Mouse (Mus musculus): ENCODE data around the gene Gm10271. TPM values are rescaled to one million over a fixed set of nuclear protein-coding genes. Genes with fewer than 3 reads are reported as not detected.

The Gm10271 gene
- polyA plus RNA-seq, 1 experiment from 2014 or later, result not detected

- H3K27ac ChIP-seq (replicated peaks; ENCODE audit: low read depth, low read length), result no peak overlapping the region
- H3K9me3 ChIP-seq (replicated peaks; ENCODE audit: control insufficient read depth, low read length), result no peaks in the 10 kb centered on the region
- 74% methylated on average over 3 of the region's 3 CpGs for WGBS
- H3K4me1 ChIP-seq (ENCODE audit: control insufficient read depth, insufficient read depth, low read length), result no peaks in the 10 kb centered on the region
- H3K9ac ChIP-seq (replicated peaks; ENCODE audit: low read length), result no peak overlapping the region
- DNase-seq (ENCODE audit: low spot score) (no peak), ATAC-seq (replicated peaks; ENCODE audit: insufficient number of reproducible peaks, low FRiP score, low TSS enrichment, low read depth) (no peak)
- no peak overlapping the region for H3K4me2 ChIP-seq (ENCODE audit: low read depth, low read length)
- no peaks in the 10 kb centered on the region; the same call in none of the 2 replicates for H3K36me3 ChIP-seq (replicated peaks; ENCODE audit: control insufficient read depth, insufficient read depth, low read depth, low read length)
- H3K27me3 ChIP-seq (ENCODE audit: control insufficient read depth, insufficient read depth, low read length), result no peaks in the 10 kb centered on the region
- H3K4me3 ChIP-seq (ENCODE audit: low read depth, low read length), result no peak overlapping the region
Observed at GRCm38 (mm10) chr10:116944144-116944543, 28.3 kb downstream of the Gm10271 start.

GRCm38 (mm10) chr10:116943025-116943424 is 29.4 kb downstream of the Gm10271 start:
- H3K36me3 ChIP-seq (replicated peaks; ENCODE audit: control insufficient read depth, insufficient read depth, low read depth, low read length), result no peaks in the 10 kb centered on the region; the same call in none of the 2 replicates
- 91% methylated on average over 6 of the region's 6 CpGs for WGBS
- H3K4me1 ChIP-seq (ENCODE audit: control insufficient read depth, insufficient read depth, low read length), result no peaks in the 10 kb centered on the region
- no peak for ATAC-seq (replicated peaks; ENCODE audit: insufficient number of reproducible peaks, low FRiP score, low TSS enrichment, low read depth)
- H3K4me2 ChIP-seq (ENCODE audit: low read depth, low read length), result no peak overlapping the region
- no peak overlapping the region for H3K4me3 ChIP-seq (ENCODE audit: low read depth, low read length)
- H3K9me3 ChIP-seq (replicated peaks; ENCODE audit: control insufficient read depth, low read length), result no peaks in the 10 kb centered on the region
- no peak for DNase-seq (ENCODE audit: low spot score)
- no peaks in the 10 kb centered on the region for H3K27me3 ChIP-seq (ENCODE audit: control insufficient read depth, insufficient read depth, low read length)
- H3K9ac ChIP-seq (replicated peaks; ENCODE audit: low read length), result no peak overlapping the region
- no peak overlapping the region for H3K27ac ChIP-seq (replicated peaks; ENCODE audit: low read depth, low read length)

- H3K27me3 ChIP-seq (ENCODE audit: control insufficient read depth, insufficient read depth, low read length), result no peaks in the 10 kb centered on the region
- no peak overlapping the region for H3K9ac ChIP-seq (replicated peaks; ENCODE audit: low read length)
- H3K27ac ChIP-seq (replicated peaks; ENCODE audit: low read depth, low read length), result no peak overlapping the region
- DNase-seq (ENCODE audit: low spot score) (no peak), ATAC-seq (replicated peaks; ENCODE audit: insufficient number of reproducible peaks, low FRiP score, low TSS enrichment, low read depth) (no peak)
- 82% methylated on average over 12 of the region's 12 CpGs for WGBS
- H3K36me3 ChIP-seq (replicated peaks; ENCODE audit: control insufficient read depth, insufficient read depth, low read depth, low read length), result peaks cover 3% of the 10 kb centered on the region
- no peak overlapping the region for H3K4me3 ChIP-seq (ENCODE audit: low read depth, low read length)
- H3K9me3 ChIP-seq (replicated peaks; ENCODE audit: control insufficient read depth, low read length), result no peaks in the 10 kb centered on the region
- no peaks in the 10 kb centered on the region for H3K4me1 ChIP-seq (ENCODE audit: control insufficient read depth, insufficient read depth, low read length)
- H3K4me2 ChIP-seq (ENCODE audit: low read depth, low read length), result no peak overlapping the region
Observed at GRCm38 (mm10) chr10:116935028-116935427, 37.4 kb downstream of the Gm10271 start.

DNA sequence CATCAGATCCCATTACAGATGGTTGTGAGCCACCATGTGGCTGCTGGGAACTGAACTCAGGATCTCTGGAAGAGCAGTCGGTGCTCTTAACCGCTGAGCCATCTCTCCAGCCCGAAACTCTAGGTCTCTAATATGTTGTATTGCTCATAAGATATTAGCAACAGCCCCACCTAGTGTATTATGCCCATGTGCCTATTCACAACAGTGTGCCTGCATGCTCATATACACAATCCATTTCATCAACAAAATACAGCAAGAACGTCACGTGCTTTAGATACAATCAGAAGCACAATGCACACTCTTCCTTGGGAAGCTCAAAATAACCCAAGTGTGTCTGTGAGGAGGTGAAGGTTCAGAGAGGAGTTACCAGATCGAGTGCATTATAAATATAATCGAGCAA is 38.6 kb downstream of the Gm10271 start:
- H3K4me1 ChIP-seq (ENCODE audit: control insufficient read depth, insufficient read depth, low read length), result no peaks in the 10 kb centered on the region
- no peak overlapping the region for H3K27ac ChIP-seq (replicated peaks; ENCODE audit: low read depth, low read length)
- 93% methylated on average over 7 of the region's 7 CpGs for WGBS
- no peak overlapping the region for H3K4me2 ChIP-seq (ENCODE audit: low read depth, low read length)
- no peak overlapping the region for H3K4me3 ChIP-seq (ENCODE audit: low read depth, low read length)
- no peak overlapping the region for H3K9ac ChIP-seq (replicated peaks; ENCODE audit: low read length)
- no peaks in the 10 kb centered on the region for H3K27me3 ChIP-seq (ENCODE audit: control insufficient read depth, insufficient read depth, low read length)
- DNase-seq (ENCODE audit: low spot score) (no peak), ATAC-seq (replicated peaks; ENCODE audit: insufficient number of reproducible peaks, low FRiP score, low TSS enrichment, low read depth) (no peak)
- peaks cover 3% of the 10 kb centered on the region for H3K36me3 ChIP-seq (replicated peaks; ENCODE audit: control insufficient read depth, insufficient read depth, low read depth, low read length)
- H3K9me3 ChIP-seq (replicated peaks; ENCODE audit: control insufficient read depth, low read length), result no peaks in the 10 kb centered on the region

- no peak for ATAC-seq (replicated peaks; ENCODE audit: insufficient number of reproducible peaks, low FRiP score, low TSS enrichment, low read depth)
- WGBS, result 89% methylated on average over 13 of the region's 13 CpGs
- H3K4me3 ChIP-seq (ENCODE audit: low read depth, low read length), result no peak overlapping the region
- peaks cover 3% of the 10 kb centered on the region for H3K36me3 ChIP-seq (replicated peaks; ENCODE audit: control insufficient read depth, insufficient read depth, low read depth, low read length)
- no peak overlapping the region for H3K4me2 ChIP-seq (ENCODE audit: low read depth, low read length)
- no peak overlapping the region for H3K27ac ChIP-seq (replicated peaks; ENCODE audit: low read depth, low read length)
- H3K27me3 ChIP-seq (ENCODE audit: control insufficient read depth, insufficient read depth, low read length), result no peaks in the 10 kb centered on the region
- no peaks in the 10 kb centered on the region for H3K9me3 ChIP-seq (replicated peaks; ENCODE audit: control insufficient read depth, low read length)
- DNase-seq (ENCODE audit: low spot score), result no peak
- H3K9ac ChIP-seq (replicated peaks; ENCODE audit: low read length), result no peak overlapping the region
- H3K4me1 ChIP-seq (ENCODE audit: control insufficient read depth, insufficient read depth, low read length), result no peaks in the 10 kb centered on the region
Observed at GRCm38 (mm10) chr10:116932418-116932817, 40.0 kb downstream of the Gm10271 start.

GRCm38 (mm10) chr10:116931497-116932179 is 40.8 kb downstream of the Gm10271 start:
- H3K9me3 ChIP-seq (replicated peaks; ENCODE audit: control insufficient read depth, low read length), result no peaks in the 10 kb centered on the region
- WGBS, result 89% methylated on average over 15 of the region's 15 CpGs
- no peak for ATAC-seq (replicated peaks; ENCODE audit: insufficient number of reproducible peaks, low FRiP score, low TSS enrichment, low read depth)
- H3K9ac ChIP-seq (replicated peaks; ENCODE audit: low read length), result no peak overlapping the region
- no peak overlapping the region for H3K4me2 ChIP-seq (ENCODE audit: low read depth, low read length)
- no peak overlapping the region for H3K27ac ChIP-seq (replicated peaks; ENCODE audit: low read depth, low read length)
- H3K4me3 ChIP-seq (ENCODE audit: low read depth, low read length), result no peak overlapping the region
- no peaks in the 10 kb centered on the region for H3K27me3 ChIP-seq (ENCODE audit: control insufficient read depth, insufficient read depth, low read length)
- no peak for DNase-seq (ENCODE audit: low spot score)
- no peaks in the 10 kb centered on the region for H3K4me1 ChIP-seq (ENCODE audit: control insufficient read depth, insufficient read depth, low read length)
- H3K36me3 ChIP-seq (replicated peaks; ENCODE audit: control insufficient read depth, insufficient read depth, low read depth, low read length), result no peaks in the 10 kb centered on the region; the same call in 1 of the 2 replicates

GRCm38 (mm10) chr10:116930936-116931335 is 41.5 kb downstream of the Gm10271 start:
- Histone ChIP-seq H3K4me2 (ENCODE audit: low read depth, low read length) (no peak overlapping the region), H3K9me3 (replicated peaks; ENCODE audit: control insufficient read depth, low read length) (no peaks in the 10 kb centered on the region), H3K27ac (replicated peaks; ENCODE audit: low read depth, low read length) (no peak overlapping the region), H3K36me3 (replicated peaks; ENCODE audit: control insufficient read depth, insufficient read depth, low read depth, low read length) (no peaks in the 10 kb centered on the region; the same call in 1 of the 2 replicates), H3K9ac (replicated peaks; ENCODE audit: low read length) (no peak overlapping the region), H3K4me1 (ENCODE audit: control insufficient read depth, insufficient read depth, low read length) (no peaks in the 10 kb centered on the region), H3K4me3 (ENCODE audit: low read depth, low read length) (no peak overlapping the region), H3K27me3 (ENCODE audit: control insufficient read depth, insufficient read depth, low read length) (no peaks in the 10 kb centered on the region)
- DNase-seq (ENCODE audit: low spot score), result no peak
- 73% methylated on average over 6 of the region's 7 CpGs for WGBS
- no peak for ATAC-seq (replicated peaks; ENCODE audit: insufficient number of reproducible peaks, low FRiP score, low TSS enrichment, low read depth)

GRCm38 (mm10) chr10:116930506-116930905 is 41.9 kb downstream of the Gm10271 start:
- no peak overlapping the region for H3K4me2 ChIP-seq (ENCODE audit: low read depth, low read length)
- no peaks in the 10 kb centered on the region for H3K9me3 ChIP-seq (replicated peaks; ENCODE audit: control insufficient read depth, low read length)
- H3K4me1 ChIP-seq (ENCODE audit: control insufficient read depth, insufficient read depth, low read length), result no peaks in the 10 kb centered on the region
- ATAC-seq (replicated peaks; ENCODE audit: insufficient number of reproducible peaks, low FRiP score, low TSS enrichment, low read depth), result no peak
- no peak overlapping the region for H3K4me3 ChIP-seq (ENCODE audit: low read depth, low read length)
- H3K27me3 ChIP-seq (ENCODE audit: control insufficient read depth, insufficient read depth, low read length), result no peaks in the 10 kb centered on the region
- DNase-seq (ENCODE audit: low spot score), result no peak
- WGBS, result 84% methylated on average over 7 of the region's 7 CpGs
- no peaks in the 10 kb centered on the region; the same call in 1 of the 2 replicates for H3K36me3 ChIP-seq (replicated peaks; ENCODE audit: control insufficient read depth, insufficient read depth, low read depth, low read length)
- H3K27ac ChIP-seq (replicated peaks; ENCODE audit: low read depth, low read length), result no peak overlapping the region
- H3K9ac ChIP-seq (replicated peaks; ENCODE audit: low read length), result no peak overlapping the region

Data from embryonic facial prominence, embryonic 11.5 days (tissue).